Mouse (Mus musculus): Measurements from ENCODE around the gene Tas2r108. TPM values are rescaled to one million over a fixed set of nuclear protein-coding genes. Genes with fewer than 3 reads are reported as not detected.

Tas2r108 gene
- polyA plus RNA-seq (2017; shearing (Covaris generic)) = not detected

GRCm38 (mm10) chr6:40493229-40493628 lies at the start of gene Tas2r108:
TSS of gene Tas2r108 (plus strand) at chr6:40493529.

GRCm38 (mm10) chr6:40470916-40471719 lies 22.2 kb upstream of the Tas2r108 start, which contains the start of gene Ssbp1:
TSS of gene Ssbp1 (plus strand) at chr6:40471352.

GRCm38 (mm10) chr6:40490933-40491332 lies 2.4 kb upstream of the Tas2r108 start, which contains the start of gene Tas2r137:
TSS of gene Tas2r137 (plus strand) at chr6:40491233.

GRCm38 (mm10) chr6:40519408-40519807 lies 26.1 kb downstream of the Tas2r108 start, which contains the start of gene Prss37:
TSS of gene Prss37 (minus strand) at chr6:40519508.

Other genes with a start within 250 kb of the Tas2r108 start
- 10 to 100 TPM; 33.2 to 44.1 TPM for gene Agk, start 168.4 kb upstream of the Tas2r108 start, polyA plus RNA-seq (2017; shearing (Covaris generic))
- gene E330009J07Rik, start 57.4 kb upstream of the Tas2r108 start, polyA plus RNA-seq (2017; shearing (Covaris generic)) = 10 to 100 TPM; 14.8 to 20.9 TPM
- not detected for gene Wee2, start 54.4 kb upstream of the Tas2r108 start, polyA plus RNA-seq (2017; shearing (Covaris generic))
- gene Ssbp1, start 22.2 kb upstream of the Tas2r108 start, polyA plus RNA-seq (2017; shearing (Covaris generic)) = 100 to 1,000 TPM; 106 to 127 TPM
- not detected for gene Tas2r137, start 2.3 kb upstream of the Tas2r108 start, polyA plus RNA-seq (2017; shearing (Covaris generic))
- gene Prss37, start 26.0 kb downstream of the Tas2r108 start, polyA plus RNA-seq (2017; shearing (Covaris generic)) = not detected
- not detected for gene Olfr461, start 61.5 kb downstream of the Tas2r108 start, polyA plus RNA-seq (2017; shearing (Covaris generic))
- not detected for gene Olfr460, start 76.0 kb downstream of the Tas2r108 start, polyA plus RNA-seq (2017; shearing (Covaris generic))
- gene Clec5a, start 92.3 kb downstream of the Tas2r108 start, polyA plus RNA-seq (2017; shearing (Covaris generic)) = under 1 TPM; 0.12 to 0.81 TPM
- gene Tas2r138, start 119.8 kb downstream of the Tas2r108 start, polyA plus RNA-seq (2017; shearing (Covaris generic)) = not detected
- gene Mgam, start 135.3 kb downstream of the Tas2r108 start, polyA plus RNA-seq (2017; shearing (Covaris generic)) = under 1 TPM; 0.13 to 0.17 TPM